Comparison of ENCODE assay signal across 21 mouse cellular contexts in genomic region chr10:37280150-37280820, GRCm38 (mm10).
DNase-seq lines count a peak whose midpoint lies in the region; ATAC-seq and TF ChIP-seq lines count a peak whose summit lies in the region.
"Had no signal": no experiment of that assay in that cellular context is flagged by ENCODE, and none has a peak within 500 bp of the region (broad histone marks: within the 10 kb centered on the region; RNA-seq: fewer than 3 reads in every experiment).

No protein-coding gene starts in this region.

- peak overlapping the region; percentile 73 for H3K27ac ChIP-seq in heart, embryonic 13.5 days (replicated peaks)
- no peak overlapping the region for H3K27ac ChIP-seq in liver, postnatal 0 days (ENCODE audit: low read depth)
- H3K27ac ChIP-seq: forebrain, embryonic 13.5 days; layer of hippocampus, adult 2 months; macrophage had no signal

- TF ChIP-seq EP300 in liver, postnatal 0 days (IDR thresholded peaks at IDR 0.05; ENCODE audit: low read depth), result peak; percentile 85

- H3K9me3 ChIP-seq in heart, embryonic 13.5 days, result no peaks in the 10 kb centered on the region
- H3K9me3 ChIP-seq in liver, postnatal 0 days (ENCODE audit: low read length), result no peaks in the 10 kb centered on the region
- H3K9me3 ChIP-seq: forebrain, embryonic 13.5 days had no signal

- no peak for DNase-seq in heart, adult 8-10 months (ENCODE audit: low spot score)
- peak; percentile 11 for DNase-seq in c-Kit-negative CD71-positive TER-119-positive erythroid progenitor cells, embryonic 14.5 days (ENCODE audit: low read depth, low spot score)
- DNase-seq in liver, postnatal 0 days, result no peak
- no peak for DNase-seq in adrenal gland, postnatal 4 days (ENCODE audit: low spot score in 2 of 2)
- no peak for DNase-seq in frontal cortex, postnatal 10 days (ENCODE audit: low spot score in 2 of 2)
- DNase-seq: adrenal gland, postnatal 36 days; B cell, adult 2 months; cerebellum, postnatal 10 days; kidney, adult 11 months; kidney, postnatal 10 days; lung, embryonic 14.5 days; midbrain, embryonic 14.5 days; thymus, adult 18-20 months had no signal

- H3K4me3 ChIP-seq in heart, embryonic 13.5 days, result no peak overlapping the region
- no peak overlapping the region for H3K4me3 ChIP-seq in liver, postnatal 0 days (ENCODE audit: low read depth, low read length)
- H3K4me3 ChIP-seq: forebrain, embryonic 13.5 days; layer of hippocampus, adult 2 months had no signal

- H3K27me3 ChIP-seq in heart, embryonic 13.5 days (replicated peaks), result no peaks in the 10 kb centered on the region
- H3K27me3 ChIP-seq in liver, postnatal 0 days (ENCODE audit: insufficient read depth, low read length), result no peaks in the 10 kb centered on the region
- H3K27me3 ChIP-seq: forebrain, embryonic 13.5 days; Patski had no signal

- ATAC-seq in heart, embryonic 13.5 days (ENCODE audit: extremely low read depth, insufficient number of reproducible peaks, low FRiP score, low TSS enrichment), result no peak
- peak; percentile 37 to 45; a peak in 2 of 4 replicates for ATAC-seq in hematopoietic stem cell, adult 5-6 weeks (replicated peaks in 1 of 2; ENCODE audit: insufficient read depth in 1 of 2, low FRiP score in 2 of 2, low TSS enrichment in 1 of 2, low read depth in 1 of 2, poor library complexity in 2 of 2, severe bottlenecking in 2 of 2)
- peak; percentile 70 for ATAC-seq in liver, postnatal 0 days
- ATAC-seq: activated CD4-positive, CD25-positive, alpha-beta regulatory T cell, adult 4 months; forebrain, embryonic 13.5 days; hindbrain, embryonic 16.5 days; Patski had no signal

- TF ChIP-seq CTCF in liver, postnatal 0 days (IDR thresholded peaks at IDR 0.05; ENCODE audit: low read depth), result no peak

- peaks cover 17% of the 10 kb centered on the region for H3K4me1 ChIP-seq in heart, embryonic 13.5 days
- H3K4me1 ChIP-seq in liver, postnatal 0 days (ENCODE audit: insufficient read depth), result peaks cover 15% of the 10 kb centered on the region
- H3K4me1 ChIP-seq: forebrain, embryonic 13.5 days had no signal

- no peaks in the 10 kb centered on the region for H3K36me3 ChIP-seq in heart, embryonic 13.5 days
- no peaks in the 10 kb centered on the region for H3K36me3 ChIP-seq in liver, postnatal 0 days (replicated peaks; ENCODE audit: insufficient read depth, low read length)

- 30% methylated on average over 6 of the region's 6 CpGs for WGBS in heart, embryonic 13.5 days
- WGBS in liver, postnatal 0 days (ENCODE audit: insufficient replicate concordance), result 43% methylated on average over 6 of the region's 6 CpGs

- H3K9ac ChIP-seq in heart, embryonic 13.5 days, result no peak overlapping the region
- no peak overlapping the region for H3K9ac ChIP-seq in liver, postnatal 0 days (replicated peaks)
- H3K9ac ChIP-seq: forebrain, embryonic 13.5 days; lung, embryonic 14.5 days had no signal

- no peak overlapping the region; the same call in 1 of the 2 replicates for H3K4me2 ChIP-seq in heart, embryonic 13.5 days
- no peak overlapping the region for H3K4me2 ChIP-seq in liver, postnatal 0 days (ENCODE audit: low read depth, low read length)
- H3K4me2 ChIP-seq: forebrain, embryonic 13.5 days; lung, embryonic 14.5 days had no signal
